Mouse (Mus musculus) liver, embryonic 11.5 days (tissue): ENCODE results near the gene Slamf6. TPM values are rescaled to one million over a fixed set of nuclear protein-coding genes. Genes with fewer than 3 reads are reported as not detected.

Source experiments
- ATAC-seq: fragments of 200-750 bp; cut with Nextera tagmentation; replicated peaks from 2 replicates; pipeline ENCODE4 v1.8.0; 2017; ENCODE audit warnings: moderate number of reproducible peaks, mild to moderate bottlenecking, moderate TSS enrichment, moderate library complexity; ENCODE audit not compliant: low FRiP score
- DNase-seq: peaks from one replicate; pipeline ENCODE4 v3.0.0-alpha.2; 2017; ENCODE audit warnings: low spot score
- H3K27ac ChIP-seq: fragments of 300-500 bp; sonication (generic); 2 replicates; pipeline ENCODE4 v1.5.1; 2014; ENCODE audit warnings: mild to moderate bottlenecking, low read depth, low read length, control low read depth
- H3K27me3 ChIP-seq: fragments of 300-500 bp; sonication (generic); replicated peaks from 2 replicates; pipeline ENCODE4 v1.6.1; 2014; ENCODE audit warnings: low read length, mixed read lengths; ENCODE audit not compliant: control insufficient read depth, insufficient read depth
- H3K36me3 ChIP-seq: fragments of 300-500 bp; sonication (generic); 2 replicates; pipeline ENCODE4 v1.6.1; 2014; ENCODE audit warnings: mild to moderate bottlenecking, low read length, moderate library complexity, mixed read lengths; ENCODE audit not compliant: control insufficient read depth, insufficient read depth
- H3K4me1 ChIP-seq: fragments of 300-500 bp; sonication (generic); replicated peaks from 2 replicates; pipeline ENCODE4 v1.6.1; 2014; ENCODE audit warnings: low read length, mixed read lengths; ENCODE audit not compliant: control insufficient read depth, insufficient read depth
- H3K4me2 ChIP-seq: fragments of 300-500 bp; sonication (generic); 2 replicates; pipeline ENCODE4 v1.6.1; 2014; ENCODE audit warnings: mild to moderate bottlenecking, control low read depth, moderate library complexity
- H3K4me3 ChIP-seq: fragments of 300-500 bp; sonication (generic); 2 replicates; pipeline ENCODE4 v1.5.1; 2014; ENCODE audit warnings: low read depth, low read length, control low read depth
- H3K9ac ChIP-seq: fragments of 300-500 bp; sonication (generic); 2 replicates; pipeline ENCODE4 v1.6.1; 2014; ENCODE audit warnings: low read depth, low read length, control low read depth
- H3K9me3 ChIP-seq: fragments of 300-500 bp; sonication (generic); 2 replicates; pipeline ENCODE4 v1.6.1; 2016; ENCODE audit warnings: low read length, inconsistent platforms, mixed read lengths; ENCODE audit not compliant: control insufficient read depth
- WGBS: fragments of 180-500 bp; shearing (Covaris S2); extraction: QIAGEN DNeasy Blood & Tissue Kit; methylation state at CpG from one replicate; pipeline ENCODE4 v1.1.7; 2014; 5-methylcytosine and 5-hydroxymethylcytosine counted together
- polyA plus RNA-seq: library from polyadenylated mRNA; unstranded; fragments of >200 nt; fragmentation: Nextera tagmentation; extraction: Ambion mirVana; gene quantifications from 2 replicates; pipeline ENCODE4 v1.2.1, GENCODE M21; 2014

The Slamf6 gene
- polyA plus RNA-seq, 1 experiment from 2014 or later = not detected

GRCm38 (mm10) chr1:171920989-171921621 is 3.8 kb downstream of the Slamf6 start:
- no peak for DNase-seq
- Histone ChIP-seq H3K9ac (no peak overlapping the region), H3K4me1 (no peaks in the 10 kb centered on the region), H3K9me3 (no peaks in the 10 kb centered on the region), H3K36me3 (no peaks in the 10 kb centered on the region), H3K4me3 (no peak overlapping the region), H3K27ac (no peak overlapping the region), H3K27me3 (no peaks in the 10 kb centered on the region), H3K4me2 (no peak overlapping the region)
- ATAC-seq = no peak
- 46% methylated on average over 9 of the region's 9 CpGs for WGBS

GRCm38 (mm10) chr1:171921641-171922040 is 4.3 kb downstream of the Slamf6 start:
- Histone ChIP-seq H3K4me1 (no peaks in the 10 kb centered on the region), H3K4me2 (no peak overlapping the region), H3K27me3 (no peaks in the 10 kb centered on the region), H3K9ac (no peak overlapping the region), H3K36me3 (no peaks in the 10 kb centered on the region), H3K4me3 (no peak overlapping the region), H3K9me3 (no peaks in the 10 kb centered on the region), H3K27ac (no peak overlapping the region)
- no peak for DNase-seq
- 75% methylated on average over 2 of the region's 2 CpGs for WGBS
- ATAC-seq = no peak

- Histone ChIP-seq H3K9ac (no peak overlapping the region), H3K4me1 (no peaks in the 10 kb centered on the region), H3K27me3 (no peaks in the 10 kb centered on the region), H3K4me2 (no peak overlapping the region), H3K9me3 (no peaks in the 10 kb centered on the region), H3K4me3 (no peak overlapping the region), H3K36me3 (no peaks in the 10 kb centered on the region), H3K27ac (no peak overlapping the region)
- 81% methylated on average over 5 of the region's 5 CpGs for WGBS
- DNase-seq = no peak
- ATAC-seq = no peak
Measured at GRCm38 (mm10) chr1:171922844-171923243, 5.5 kb downstream of the Slamf6 start.

- no peak overlapping the region for H3K4me2 ChIP-seq
- H3K4me3 ChIP-seq = no peak overlapping the region
- no peaks in the 10 kb centered on the region for H3K27me3 ChIP-seq
- no peaks in the 10 kb centered on the region for H3K4me1 ChIP-seq
- DNase-seq (no peak), ATAC-seq (no peak)
- no peaks in the 10 kb centered on the region for H3K9me3 ChIP-seq
- no peak overlapping the region for H3K9ac ChIP-seq
- WGBS = 64% methylated on average over 3 of the region's 3 CpGs
- H3K36me3 ChIP-seq = no peaks in the 10 kb centered on the region
- no peak overlapping the region for H3K27ac ChIP-seq
Measured at GRCm38 (mm10) chr1:171924900-171925299, 7.6 kb downstream of the Slamf6 start.

GRCm38 (mm10) chr1:171933851-171934250 is 16.5 kb downstream of the Slamf6 start:
- Histone ChIP-seq H3K4me2 (no peak overlapping the region), H3K9ac (no peak overlapping the region), H3K4me3 (no peak overlapping the region), H3K27me3 (no peaks in the 10 kb centered on the region), H3K36me3 (no peaks in the 10 kb centered on the region), H3K9me3 (no peaks in the 10 kb centered on the region), H3K27ac (no peak overlapping the region), H3K4me1 (no peaks in the 10 kb centered on the region)
- no peak for DNase-seq
- ATAC-seq = no peak
- WGBS = 36% methylated on average over 3 of the region's 3 CpGs

- H3K4me1 ChIP-seq = no peaks in the 10 kb centered on the region
- H3K9me3 ChIP-seq = no peaks in the 10 kb centered on the region
- no peaks in the 10 kb centered on the region for H3K36me3 ChIP-seq
- WGBS = 65% methylated on average over 14 of the region's 14 CpGs
- H3K27ac ChIP-seq = no peak overlapping the region
- ATAC-seq = no peak
- H3K4me2 ChIP-seq = no peak overlapping the region
- no peaks in the 10 kb centered on the region for H3K27me3 ChIP-seq
- no peak overlapping the region for H3K4me3 ChIP-seq
- H3K9ac ChIP-seq = no peak overlapping the region
- DNase-seq = no peak
Measured at GRCm38 (mm10) chr1:171938952-171939948, 21.9 kb downstream of the Slamf6 start.

- H3K9ac ChIP-seq = no peak overlapping the region
- ATAC-seq (no peak), DNase-seq (no peak)
- H3K36me3 ChIP-seq = no peaks in the 10 kb centered on the region
- no peaks in the 10 kb centered on the region for H3K4me1 ChIP-seq
- H3K27me3 ChIP-seq = no peaks in the 10 kb centered on the region
- no peaks in the 10 kb centered on the region for H3K9me3 ChIP-seq
- 67% methylated on average over 6 of the region's 6 CpGs for WGBS
- H3K4me3 ChIP-seq = no peak overlapping the region
- H3K27ac ChIP-seq = no peak overlapping the region
- H3K4me2 ChIP-seq = no peak overlapping the region
Measured at GRCm38 (mm10) chr1:171940626-171941025, 23.3 kb downstream of the Slamf6 start.

GRCm38 (mm10) chr1:171946447-171946995 is 29.2 kb downstream of the Slamf6 start:
- H3K4me3 ChIP-seq = no peak overlapping the region

More at GRCm38 (mm10) chr1:171946447-171946995, 29.2 kb downstream of the Slamf6 start:
- WGBS = 75% methylated on average over 6 of the region's 6 CpGs
- no peaks in the 10 kb centered on the region for H3K4me1 ChIP-seq
- no peak for DNase-seq
- no peaks in the 10 kb centered on the region for H3K9me3 ChIP-seq
- no peak overlapping the region for H3K4me2 ChIP-seq
- H3K9ac ChIP-seq = no peak overlapping the region
- H3K36me3 ChIP-seq = no peaks in the 10 kb centered on the region
- no peak for ATAC-seq
- H3K27me3 ChIP-seq = no peaks in the 10 kb centered on the region
- no peak overlapping the region for H3K27ac ChIP-seq
